18 mouse cellular contexts compared by ENCODE assay signal in the genomic region with DNA sequence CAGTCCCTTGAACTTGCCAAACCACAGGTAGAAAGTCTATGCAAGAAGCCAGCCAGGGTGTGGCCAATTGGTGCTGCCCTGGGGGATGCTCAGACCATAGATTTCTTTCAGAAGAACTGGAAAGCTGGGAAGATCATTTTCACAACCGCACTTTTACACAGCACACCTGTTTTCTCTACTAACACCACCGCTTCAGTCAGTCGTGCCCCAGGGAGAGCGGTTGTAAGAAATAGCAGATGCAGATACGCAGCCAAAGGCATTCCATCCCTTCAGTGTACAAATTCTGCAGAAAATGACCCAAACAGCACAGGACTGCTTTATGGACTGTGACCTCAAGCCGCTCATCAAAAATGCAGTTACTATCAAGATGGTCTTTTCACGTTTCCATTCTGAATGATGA.
"Had no signal": no experiment of that assay in that cellular context is flagged by ENCODE, and none has a peak within 500 bp of the region (broad histone marks: within the 10 kb centered on the region; RNA-seq: fewer than 3 reads in every experiment).

No protein-coding gene starts in this region.

- H3K4me1 ChIP-seq: midbrain, embryonic 12.5 days; neural tube, embryonic 13.5 days; stomach, embryonic 15.5 days had no signal

- H3K36me3 ChIP-seq: liver, embryonic 13.5 days; midbrain, embryonic 12.5 days; neural tube, embryonic 13.5 days; stomach, embryonic 15.5 days had no signal

- H3K4me3 ChIP-seq: liver, embryonic 13.5 days; midbrain, embryonic 12.5 days; myocyte; neural tube, embryonic 13.5 days; stomach, embryonic 15.5 days had no signal

- H3K27me3 ChIP-seq: liver, embryonic 13.5 days; midbrain, embryonic 12.5 days; neural tube, embryonic 13.5 days; stomach, embryonic 15.5 days had no signal

- H3K9me3 ChIP-seq: liver, embryonic 13.5 days; midbrain, embryonic 12.5 days; neural tube, embryonic 13.5 days; stomach, embryonic 15.5 days had no signal

- H3K4me2 ChIP-seq: liver, embryonic 13.5 days; midbrain, embryonic 12.5 days; neural tube, embryonic 13.5 days; stomach, embryonic 15.5 days had no signal

- H3K9ac ChIP-seq: liver, embryonic 13.5 days; midbrain, embryonic 12.5 days; neural tube, embryonic 13.5 days; stomach, embryonic 15.5 days had no signal

- ATAC-seq: midbrain, embryonic 16.5 days had no signal

- DNase-seq: kidney, adult 18-20 months; kidney, adult 9 months; kidney, postnatal 14 days; kidney, postnatal 4 days; left cerebral cortex, postnatal 4 days; liver, embryonic 13.5 days; lung, adult 2 months; lung, postnatal 14 days; lung, postnatal 4 days; retina, postnatal 1 day; right cerebral cortex, postnatal 25 days; spleen, adult 18-20 months; thymus, postnatal 25 days had no signal

- H3K27ac ChIP-seq: liver, embryonic 13.5 days; midbrain, embryonic 12.5 days; neural tube, embryonic 13.5 days; stomach, embryonic 15.5 days had no signal
